Mouse (Mus musculus) liver, adult 2 months (tissue): Measurements from ENCODE around the gene Mex3b.

Experiments
- CTCF ChIP-seq: fragments of 200-500 bp; IDR thresholded peaks from 2 replicates; pipeline ENCODE4 v1.5.1; 2011; ENCODE audit warnings: low read depth, low read length, control low read depth
- POLR2A ChIP-seq: fragments of 200-500 bp; IDR thresholded peaks from 2 replicates; pipeline ENCODE4 v1.6.1; 2011; ENCODE audit warnings: low read length, control low read depth; ENCODE audit not compliant: insufficient read depth; ENCODE audit errors: extremely low read depth

- TF ChIP-seq POLR2A (no peak), CTCF (no peak)
Observed at GRCm38 (mm10) chr7:82822528-82822927, 44.6 kb upstream of the Mex3b start.
